Mouse (Mus musculus) limb, embryonic 11.5 days (tissue): ENCODE results near the gene Ppp2r5e. TPM values are rescaled to one million over a fixed set of nuclear protein-coding genes. Genes with fewer than 3 reads are reported as not detected.

Source experiments
- ATAC-seq: fragments of 200-750 bp; cut with Nextera tagmentation; 2 replicates; pipeline ENCODE4 v1.8.0; 2017; ENCODE audit warnings: low read depth; ENCODE audit not compliant: insufficient number of reproducible peaks, low FRiP score, low TSS enrichment
- DNase-seq: peaks from one replicate; pipeline ENCODE4 v3.0.0-alpha.2; 2015; ENCODE audit warnings: low spot score
- H3K27ac ChIP-seq: fragments of 300-500 bp; sonication (generic); replicated peaks from 2 replicates; pipeline ENCODE4 v1.5.1; 2014; ENCODE audit warnings: low read depth, mild to moderate bottlenecking, low read length
- H3K27me3 ChIP-seq: fragments of 300-500 bp; sonication (generic); 2 replicates; pipeline ENCODE4 v1.6.1; 2014; ENCODE audit warnings: mild to moderate bottlenecking, low read length, mixed read lengths; ENCODE audit not compliant: control insufficient read depth, insufficient read depth
- H3K36me3 ChIP-seq: fragments of 300-500 bp; sonication (generic); 2 replicates; pipeline ENCODE4 v1.6.1; 2014; ENCODE audit warnings: mild to moderate bottlenecking, low read length, moderate library complexity, mixed read lengths; ENCODE audit not compliant: control insufficient read depth, insufficient read depth
- H3K4me1 ChIP-seq: fragments of 300-500 bp; sonication (generic); 2 replicates; pipeline ENCODE4 v1.6.1; 2014; ENCODE audit warnings: low read length, mixed read lengths; ENCODE audit not compliant: control insufficient read depth, insufficient read depth
- H3K4me2 ChIP-seq: fragments of 300-500 bp; sonication (generic); 2 replicates; pipeline ENCODE4 v1.6.1; 2014; ENCODE audit warnings: low read depth, mild to moderate bottlenecking, moderate library complexity; ENCODE audit not compliant: severe bottlenecking
- H3K4me3 ChIP-seq: fragments of 300-500 bp; sonication (generic); 2 replicates; pipeline ENCODE4 v1.5.1; 2014; ENCODE audit warnings: low read depth, low read length
- H3K9ac ChIP-seq: fragments of 300-500 bp; sonication (generic); 2 replicates; pipeline ENCODE4 v1.6.1; 2014; ENCODE audit warnings: mild to moderate bottlenecking, low read length
- H3K9me3 ChIP-seq: fragments of 300-500 bp; sonication (generic); 2 replicates; pipeline ENCODE4 v1.6.1; 2016; ENCODE audit warnings: low read length; ENCODE audit not compliant: control insufficient read depth
- WGBS: fragments of 180-500 bp; shearing (Covaris S2); extraction: QIAGEN DNeasy Blood & Tissue Kit; methylation state at CpG from one replicate; pipeline ENCODE4 v1.1.7; 2014; 5-methylcytosine and 5-hydroxymethylcytosine counted together
- polyA plus RNA-seq: library from polyadenylated mRNA; unstranded; fragments of >200 nt; fragmentation: Nextera tagmentation; extraction: Ambion mirVana; gene quantifications from 2 replicates; pipeline ENCODE4 v1.2.1, GENCODE M21; 2014

Ppp2r5e gene
- polyA plus RNA-seq, 1 experiment from 2014 or later, result 18.1 TPM

- H3K9me3 ChIP-seq, result no peaks in the 10 kb centered on the region
- no peaks in the 10 kb centered on the region for H3K27me3 ChIP-seq
- peaks cover 2% of the 10 kb centered on the region; the same call in 1 of the 2 replicates for H3K36me3 ChIP-seq
- no peak overlapping the region for H3K27ac ChIP-seq
- H3K4me3 ChIP-seq, result no peak overlapping the region
- DNase-seq (no peak), ATAC-seq (no peak)
- 89% methylated on average over 6 of the region's 6 CpGs for WGBS
- no peak overlapping the region for H3K9ac ChIP-seq
- no peaks in the 10 kb centered on the region for H3K4me1 ChIP-seq
- H3K4me2 ChIP-seq, result no peak overlapping the region
These were observed 128.2 kb downstream of the Ppp2r5e start for GRCm38 (mm10) chr12:75467814-75468213.

GRCm38 (mm10) chr12:75467127-75467526, 128.9 kb downstream of the Ppp2r5e start:
- no peaks in the 10 kb centered on the region for H3K4me1 ChIP-seq
- H3K9ac ChIP-seq, result no peak overlapping the region
- H3K27me3 ChIP-seq, result no peaks in the 10 kb centered on the region
- WGBS, result 74% methylated on average over 5 of the region's 5 CpGs
- peaks cover 2% of the 10 kb centered on the region; the same call in 1 of the 2 replicates for H3K36me3 ChIP-seq
- H3K9me3 ChIP-seq, result no peaks in the 10 kb centered on the region
- no peak for DNase-seq
- no peak overlapping the region for H3K4me2 ChIP-seq
- ATAC-seq, result no peak
- H3K4me3 ChIP-seq, result no peak overlapping the region
- no peak overlapping the region for H3K27ac ChIP-seq

- no peak overlapping the region for H3K4me3 ChIP-seq
- WGBS, result 96% methylated on average over 7 of the region's 7 CpGs
- no peak for ATAC-seq
- H3K4me1 ChIP-seq, result no peaks in the 10 kb centered on the region
- peaks cover 2% of the 10 kb centered on the region; the same call in 1 of the 2 replicates for H3K36me3 ChIP-seq
- H3K9me3 ChIP-seq, result no peaks in the 10 kb centered on the region
- H3K27me3 ChIP-seq, result no peaks in the 10 kb centered on the region
- no peak overlapping the region for H3K4me2 ChIP-seq
- H3K9ac ChIP-seq, result no peak overlapping the region
- H3K27ac ChIP-seq, result no peak overlapping the region
- no peak for DNase-seq
These were observed 129.8 kb downstream of the Ppp2r5e start for GRCm38 (mm10) chr12:75466206-75466605.

DNA sequence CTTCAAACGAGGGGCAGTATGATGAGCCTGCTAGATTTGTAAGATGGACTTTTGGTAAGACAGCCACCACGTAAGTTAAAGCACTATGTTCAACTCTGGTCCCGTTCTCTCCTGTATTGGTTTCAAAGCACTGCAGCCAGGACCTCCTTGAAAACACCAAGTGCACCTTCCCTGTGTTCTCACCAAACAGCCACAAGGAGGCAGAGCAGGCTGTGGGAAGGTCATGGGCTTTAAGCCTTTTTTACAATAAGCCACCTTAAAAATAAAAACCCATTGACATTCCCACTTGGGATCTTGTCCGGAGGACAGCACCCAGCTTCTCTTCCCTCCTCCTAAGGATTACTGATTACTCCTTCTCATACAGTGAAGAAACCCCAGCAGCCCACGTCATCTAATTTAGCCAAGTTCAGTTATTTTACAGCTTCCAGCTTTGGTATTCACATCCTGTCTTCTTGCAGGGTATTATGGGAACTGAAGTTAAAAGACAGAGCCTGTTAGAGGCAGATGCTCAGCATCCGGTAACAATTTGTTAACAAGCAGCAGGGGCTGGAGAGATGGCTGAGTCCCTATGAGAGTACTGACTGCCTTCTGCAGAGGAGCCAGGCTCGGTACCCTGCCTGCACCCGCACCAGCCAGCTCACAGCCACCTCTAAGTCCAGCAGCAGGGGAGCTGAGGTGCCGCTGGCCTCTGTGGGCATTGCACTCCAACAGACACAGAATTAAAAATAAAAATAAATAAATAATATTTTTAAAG, 131.9 kb downstream of the Ppp2r5e start:
- 73% methylated on average over 9 of the region's 9 CpGs for WGBS
- Histone ChIP-seq H3K27ac (no peak overlapping the region), H3K9me3 (no peaks in the 10 kb centered on the region), H3K4me1 (no peaks in the 10 kb centered on the region), H3K4me2 (no peak overlapping the region), H3K36me3 (peaks cover 2% of the 10 kb centered on the region; the same call in 1 of the 2 replicates), H3K27me3 (no peaks in the 10 kb centered on the region), H3K9ac (no peak overlapping the region), H3K4me3 (no peak overlapping the region)
- ATAC-seq, result no peak
- DNase-seq, result peak; percentile 40

DNA sequence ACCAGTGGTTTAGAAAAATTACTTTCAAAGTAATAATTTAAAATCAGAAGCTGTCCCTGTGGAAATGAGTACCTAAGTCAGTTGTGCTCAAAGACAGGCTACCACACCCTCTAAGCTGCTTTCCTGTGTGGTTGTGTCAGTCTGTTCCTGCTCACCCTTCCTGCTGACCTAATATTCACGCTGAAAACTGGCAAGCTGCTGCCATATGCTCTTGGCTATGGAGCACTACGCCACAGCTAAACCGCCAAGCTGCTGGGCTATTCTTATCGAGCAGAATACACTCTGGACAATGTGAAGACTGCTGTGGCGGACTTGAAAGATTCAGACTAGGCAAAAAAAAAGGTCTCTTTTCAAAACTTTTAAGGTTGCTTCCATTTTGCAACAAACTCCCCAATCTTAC, 135.5 kb downstream of the Ppp2r5e start:
- ATAC-seq (no peak), DNase-seq (no peak)
- WGBS, result 90% methylated on average over 5 of the region's 5 CpGs
- H3K36me3 ChIP-seq, result peaks cover 5% of the 10 kb centered on the region
- no peaks in the 10 kb centered on the region for H3K9me3 ChIP-seq
- H3K4me2 ChIP-seq, result no peak overlapping the region
- H3K9ac ChIP-seq, result no peak overlapping the region
- H3K27ac ChIP-seq, result no peak overlapping the region
- H3K4me3 ChIP-seq, result no peak overlapping the region
- no peaks in the 10 kb centered on the region for H3K4me1 ChIP-seq
- no peaks in the 10 kb centered on the region for H3K27me3 ChIP-seq

DNA sequence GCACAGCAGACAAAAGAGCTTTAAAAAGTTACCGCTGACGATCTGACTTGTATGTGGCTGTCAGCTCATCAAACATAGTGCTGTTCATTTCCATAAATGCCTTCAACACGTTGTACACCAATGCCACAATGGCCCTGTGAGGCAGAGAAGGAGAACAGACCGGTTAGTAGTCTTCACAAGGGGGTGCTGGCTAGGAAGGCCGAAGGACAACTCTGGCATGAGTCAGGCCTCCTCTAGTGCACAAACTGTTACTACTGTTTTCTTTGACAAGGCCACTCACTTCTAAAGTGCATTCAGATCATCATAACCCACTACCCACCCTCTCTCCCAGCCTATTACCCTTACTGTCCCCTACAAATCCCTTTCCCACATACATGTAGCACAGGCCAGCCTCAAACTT, 136.4 kb downstream of the Ppp2r5e start:
- Histone ChIP-seq H3K36me3 (peaks cover 3% of the 10 kb centered on the region), H3K27me3 (no peaks in the 10 kb centered on the region), H3K4me3 (no peak overlapping the region), H3K27ac (no peak overlapping the region), H3K9ac (no peak overlapping the region), H3K4me1 (no peaks in the 10 kb centered on the region), H3K4me2 (no peak overlapping the region), H3K9me3 (no peaks in the 10 kb centered on the region)
- DNase-seq (no peak), ATAC-seq (no peak)
- WGBS, result 91% methylated on average over 5 of the region's 5 CpGs

GRCm38 (mm10) chr12:75453441-75453840, 142.6 kb downstream of the Ppp2r5e start:
- Histone ChIP-seq H3K27ac (no peak overlapping the region), H3K4me1 (no peaks in the 10 kb centered on the region), H3K4me3 (no peak overlapping the region), H3K27me3 (no peaks in the 10 kb centered on the region), H3K9me3 (no peaks in the 10 kb centered on the region), H3K36me3 (peaks cover 6% of the 10 kb centered on the region), H3K9ac (no peak overlapping the region), H3K4me2 (no peak overlapping the region)
- DNase-seq (no peak), ATAC-seq (no peak)
- 98% methylated on average over 6 of the region's 6 CpGs for whole genome bisulfite sequencing

- H3K36me3 ChIP-seq, result peaks cover 6% of the 10 kb centered on the region
These were observed 143.0 kb downstream of the Ppp2r5e start for GRCm38 (mm10) chr12:75453027-75453426.

DNA sequence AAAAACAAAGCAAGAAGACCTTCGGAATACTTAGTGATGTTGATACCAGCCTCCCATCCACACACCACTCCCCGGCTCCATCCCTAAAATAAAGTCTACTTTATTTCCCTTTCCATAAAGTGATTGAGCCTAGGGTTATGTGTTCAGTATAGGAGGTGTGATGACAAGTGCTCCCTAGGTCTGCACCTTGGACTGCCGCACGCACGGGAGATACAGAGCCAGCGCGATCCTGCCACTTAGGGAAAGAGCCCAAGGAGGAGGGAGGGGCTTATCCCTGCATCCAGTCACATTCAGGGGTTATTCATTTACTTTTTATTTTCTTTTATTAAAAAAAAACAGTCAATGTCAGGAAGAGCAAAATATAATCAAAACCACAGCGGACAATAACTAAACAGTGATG, 145.5 kb downstream of the Ppp2r5e start:
- WGBS, result 94% methylated on average over 8 of the region's 8 CpGs
- DNase-seq (no peak), ATAC-seq (no peak)
- Histone ChIP-seq H3K4me2 (no peak overlapping the region), H3K9ac (no peak overlapping the region), H3K4me1 (no peaks in the 10 kb centered on the region), H3K27ac (no peak overlapping the region), H3K36me3 (0 out of 2 replicates have a peak, but pooled peaks cover 2% of the 10 kb centered on the region), H3K9me3 (no peaks in the 10 kb centered on the region), H3K27me3 (no peaks in the 10 kb centered on the region), H3K4me3 (no peak overlapping the region)

More at GRCm38 (mm10) chr12:75453027-75453426, 143.0 kb downstream of the Ppp2r5e start:
- no peaks in the 10 kb centered on the region for H3K27me3 ChIP-seq
- H3K4me1 ChIP-seq, result no peaks in the 10 kb centered on the region
- H3K9me3 ChIP-seq, result no peaks in the 10 kb centered on the region
- H3K4me2 ChIP-seq, result no peak overlapping the region
- no peak for DNase-seq
- no peak overlapping the region for H3K9ac ChIP-seq
- no peak for ATAC-seq
- 83% methylated on average over 4 of the region's 4 CpGs for WGBS
- H3K4me3 ChIP-seq, result no peak overlapping the region
- H3K27ac ChIP-seq, result no peak overlapping the region
